Mouse (Mus musculus): ENCODE results near the gene Ptprs. TPM values are rescaled to one million over a fixed set of nuclear protein-coding genes. Genes with fewer than 3 reads are reported as not detected.
A peak's percentile ranks its signal among the peaks of the same experiment; 100 is the strongest.

Ptprs gene
- polyA plus RNA-seq, 1 experiment from 2014 or later = 44.7 TPM

- ATAC-seq (replicated peaks; ENCODE audit: low FRiP score, low read depth) (no peak), DNase-seq (ENCODE audit: low spot score) (no peak)
- no peaks in the 10 kb centered on the region for H3K9me3 ChIP-seq (replicated peaks; ENCODE audit: low read length)
- no peak overlapping the region for H3K27ac ChIP-seq
- no peak overlapping the region for H3K4me3 ChIP-seq (replicated peaks; ENCODE audit: low read depth, low read length)
- H3K27me3 ChIP-seq (ENCODE audit: insufficient read depth, low read length) = no peaks in the 10 kb centered on the region
- TF ChIP-seq CTCF (IDR thresholded peaks at IDR 0.05; ENCODE audit: low read depth) = no peak
- peaks cover 71% of the 10 kb centered on the region for H3K36me3 ChIP-seq (ENCODE audit: insufficient read depth, low read length)
- no peaks in the 10 kb centered on the region for H3K4me1 ChIP-seq (replicated peaks; ENCODE audit: insufficient read depth, low read length)
- WGBS = 84% methylated on average over 6 of the region's 6 CpGs
- H3K4me2 ChIP-seq (ENCODE audit: low read length) = no peak overlapping the region
- no peak overlapping the region for H3K9ac ChIP-seq (ENCODE audit: low read depth, low read length)
These were observed 83.0 kb downstream of the Ptprs start for GRCm38 (mm10) chr17:56393238-56393637.

DNA sequence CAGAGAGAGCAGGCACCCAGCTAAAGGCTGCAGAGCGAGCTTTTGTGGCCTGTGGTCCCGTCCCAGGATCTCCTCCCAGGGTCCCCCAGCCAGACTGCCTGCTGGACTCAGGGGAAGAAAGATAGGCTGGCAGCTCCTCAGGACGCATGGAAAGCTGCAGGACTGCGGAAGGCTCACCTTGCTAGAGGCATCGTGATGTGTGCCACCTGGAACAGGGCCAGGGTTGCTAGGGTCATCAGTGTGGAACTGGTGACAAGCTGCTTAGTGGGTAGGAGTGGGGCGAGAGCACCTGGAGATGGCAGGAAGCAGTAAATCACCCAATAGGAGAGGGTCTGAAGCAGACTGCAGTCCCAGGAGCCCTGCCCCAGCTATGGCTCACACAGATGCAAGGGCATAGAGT is 88.7 kb downstream of the Ptprs start:
- WGBS = 46% methylated on average over 6 of the region's 6 CpGs
- no peaks in the 10 kb centered on the region for H3K27me3 ChIP-seq (ENCODE audit: insufficient read depth, low read length)
- H3K9me3 ChIP-seq (replicated peaks; ENCODE audit: low read length) = no peaks in the 10 kb centered on the region
- DNase-seq (ENCODE audit: low spot score) = no peak
- H3K36me3 ChIP-seq (ENCODE audit: insufficient read depth, low read length) = peaks cover 39% of the 10 kb centered on the region
- H3K4me1 ChIP-seq (replicated peaks; ENCODE audit: insufficient read depth, low read length) = peaks cover 13% of the 10 kb centered on the region; the same call in 1 of the 2 replicates
- no peak for TF ChIP-seq CTCF (IDR thresholded peaks at IDR 0.05; ENCODE audit: low read depth)
- H3K27ac ChIP-seq = no peak overlapping the region
- H3K4me2 ChIP-seq (ENCODE audit: low read length) = no peak overlapping the region
- H3K9ac ChIP-seq (ENCODE audit: low read depth, low read length) = no peak overlapping the region
- no peak overlapping the region for H3K4me3 ChIP-seq (replicated peaks; ENCODE audit: low read depth, low read length)
- no peak for ATAC-seq (replicated peaks; ENCODE audit: low FRiP score, low read depth)

DNA sequence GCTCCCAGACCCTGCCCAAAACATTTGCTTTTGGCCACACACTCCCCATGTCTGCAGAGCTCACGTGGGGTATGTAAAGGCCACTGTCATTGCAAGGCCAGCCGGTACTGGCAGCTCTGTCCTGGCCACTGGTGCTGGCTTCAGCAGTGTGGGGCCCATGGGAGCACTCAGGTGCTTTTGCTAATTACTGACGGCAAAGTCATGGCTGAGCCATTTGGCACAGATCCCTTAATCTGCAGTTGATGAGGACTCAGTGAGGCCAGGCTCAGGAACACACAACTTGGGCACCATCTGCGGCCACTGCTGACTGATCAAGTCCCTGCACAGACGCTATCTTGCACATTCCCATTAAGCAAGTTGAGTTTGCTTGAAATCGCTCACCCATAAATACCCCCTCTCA is 91.4 kb downstream of the Ptprs start:
- DNase-seq (ENCODE audit: low spot score) = no peak
- Histone ChIP-seq H3K4me3 (replicated peaks; ENCODE audit: low read depth, low read length) (no peak overlapping the region), H3K4me1 (replicated peaks; ENCODE audit: insufficient read depth, low read length) (peaks cover 27% of the 10 kb centered on the region), H3K9me3 (replicated peaks; ENCODE audit: low read length) (no peaks in the 10 kb centered on the region), H3K27me3 (ENCODE audit: insufficient read depth, low read length) (no peaks in the 10 kb centered on the region), H3K36me3 (ENCODE audit: insufficient read depth, low read length) (peaks cover 30% of the 10 kb centered on the region), H3K4me2 (ENCODE audit: low read length) (no peak overlapping the region), H3K27ac (peak overlapping the region; percentile 36; the same call in 1 of the 2 replicates), H3K9ac (ENCODE audit: low read depth, low read length) (no peak overlapping the region)
- ATAC-seq (replicated peaks; ENCODE audit: low FRiP score, low read depth) = no peak
- TF ChIP-seq CTCF (IDR thresholded peaks at IDR 0.05; ENCODE audit: low read depth) = no peak
- 45% methylated on average over 6 of the region's 6 CpGs for WGBS

GRCm38 (mm10) chr17:56382997-56383396 is 93.3 kb downstream of the Ptprs start:
- H3K9ac ChIP-seq (ENCODE audit: low read depth, low read length) = no peak overlapping the region
- H3K27ac ChIP-seq = no peak overlapping the region
- H3K4me2 ChIP-seq (ENCODE audit: low read length) = no peak overlapping the region
- H3K9me3 ChIP-seq (replicated peaks; ENCODE audit: low read length) = no peaks in the 10 kb centered on the region
- no peak overlapping the region for H3K4me3 ChIP-seq (replicated peaks; ENCODE audit: low read depth, low read length)
- H3K27me3 ChIP-seq (ENCODE audit: insufficient read depth, low read length) = no peaks in the 10 kb centered on the region
- 51% methylated on average over 8 of the region's 8 CpGs for WGBS
- DNase-seq (ENCODE audit: low spot score) = no peak
- H3K4me1 ChIP-seq (replicated peaks; ENCODE audit: insufficient read depth, low read length) = peaks cover 36% of the 10 kb centered on the region
- peaks cover 17% of the 10 kb centered on the region for H3K36me3 ChIP-seq (ENCODE audit: insufficient read depth, low read length)
- no peak for TF ChIP-seq CTCF (IDR thresholded peaks at IDR 0.05; ENCODE audit: low read depth)
- no peak for ATAC-seq (replicated peaks; ENCODE audit: low FRiP score, low read depth)

DNA sequence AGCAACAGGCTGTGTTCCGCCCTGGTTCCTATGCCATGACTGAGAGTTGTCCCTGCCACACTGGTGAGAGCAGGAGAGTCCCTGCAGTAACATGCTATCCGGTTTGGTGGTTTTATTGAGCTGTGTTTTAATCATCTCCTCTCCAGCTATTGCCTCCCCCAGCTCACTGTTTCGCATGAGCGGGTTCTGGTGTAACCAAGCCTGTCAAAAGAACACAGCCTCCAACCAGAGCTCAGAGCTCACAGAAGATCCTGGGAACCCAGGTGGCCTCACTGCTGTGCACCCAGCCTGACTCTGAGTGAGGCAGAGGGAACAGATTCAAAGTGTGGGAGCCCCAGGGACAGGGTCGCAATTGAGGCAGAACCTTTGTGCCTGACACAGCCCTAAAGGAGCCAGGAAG is 95.1 kb downstream of the Ptprs start:
- DNase-seq (ENCODE audit: low spot score) (peak; percentile 86), ATAC-seq (replicated peaks; ENCODE audit: low FRiP score, low read depth) (peak; percentile 79)
- Histone ChIP-seq H3K27ac (peak overlapping the region; percentile 80), H3K9ac (ENCODE audit: low read depth, low read length) (no peak overlapping the region), H3K4me1 (replicated peaks; ENCODE audit: insufficient read depth, low read length) (peaks cover 36% of the 10 kb centered on the region), H3K27me3 (ENCODE audit: insufficient read depth, low read length) (no peaks in the 10 kb centered on the region), H3K36me3 (ENCODE audit: insufficient read depth, low read length) (peaks cover 26% of the 10 kb centered on the region), H3K4me3 (replicated peaks; ENCODE audit: low read depth, low read length) (no peak overlapping the region), H3K9me3 (replicated peaks; ENCODE audit: low read length) (no peaks in the 10 kb centered on the region), H3K4me2 (ENCODE audit: low read length) (no peak overlapping the region)
- no peak for TF ChIP-seq CTCF (IDR thresholded peaks at IDR 0.05; ENCODE audit: low read depth)
- WGBS = 40% methylated on average over 5 of the region's 5 CpGs

GRCm38 (mm10) chr17:56380286-56380685 is 96.0 kb downstream of the Ptprs start:
- ATAC-seq (replicated peaks; ENCODE audit: low FRiP score, low read depth) = no peak
- Histone ChIP-seq H3K36me3 (ENCODE audit: insufficient read depth, low read length) (peaks cover 31% of the 10 kb centered on the region), H3K4me2 (ENCODE audit: low read length) (no peak overlapping the region), H3K27ac (peak overlapping the region; percentile 77), H3K27me3 (ENCODE audit: insufficient read depth, low read length) (no peaks in the 10 kb centered on the region), H3K4me3 (replicated peaks; ENCODE audit: low read depth, low read length) (no peak overlapping the region), H3K9me3 (replicated peaks; ENCODE audit: low read length) (no peaks in the 10 kb centered on the region), H3K4me1 (replicated peaks; ENCODE audit: insufficient read depth, low read length) (peaks cover 35% of the 10 kb centered on the region), H3K9ac (ENCODE audit: low read depth, low read length) (no peak overlapping the region)
- no peak for TF ChIP-seq CTCF (IDR thresholded peaks at IDR 0.05; ENCODE audit: low read depth)
- DNase-seq (ENCODE audit: low spot score) = no peak
- 46% methylated on average over 6 of the region's 6 CpGs for WGBS

DNA sequence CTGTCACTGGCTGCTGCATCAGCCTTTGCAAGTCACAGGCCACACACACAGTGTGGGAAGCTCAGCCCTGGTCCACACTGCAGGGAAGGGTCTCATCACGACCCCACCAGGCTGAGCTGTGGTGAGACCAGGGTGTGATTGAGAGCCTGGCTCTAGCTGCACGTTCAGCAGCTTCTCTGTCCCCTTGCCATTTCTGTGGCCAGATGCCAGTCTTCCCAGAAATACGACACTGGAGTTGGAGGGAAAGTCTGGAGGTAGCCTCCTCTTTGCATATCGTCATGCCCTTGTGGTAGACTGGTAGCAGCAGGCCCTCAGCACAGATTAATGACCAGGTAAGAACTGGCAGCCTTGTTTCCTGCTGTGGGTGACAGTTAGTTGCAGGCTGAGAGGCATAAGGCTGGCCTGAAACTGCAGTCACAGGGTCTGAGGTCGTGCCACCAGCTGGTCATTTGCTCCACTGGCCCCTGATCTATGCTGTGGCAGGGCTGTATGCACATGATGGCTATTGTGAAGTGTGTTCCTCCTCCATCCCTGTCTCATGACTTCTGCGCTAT is 96.9 kb downstream of the Ptprs start:
- 42% methylated on average over 6 of the region's 6 CpGs for WGBS
- H3K4me1 ChIP-seq (replicated peaks; ENCODE audit: insufficient read depth, low read length) = peaks cover 26% of the 10 kb centered on the region
- ATAC-seq (replicated peaks; ENCODE audit: low FRiP score, low read depth) = no peak

More for the DNA sequence above, 96.9 kb downstream of the Ptprs start:
- Histone ChIP-seq H3K4me3 (replicated peaks; ENCODE audit: low read depth, low read length) (no peak overlapping the region), H3K4me2 (ENCODE audit: low read length) (no peak overlapping the region), H3K27ac (peak overlapping the region; percentile 36; the same call in 1 of the 2 replicates), H3K36me3 (ENCODE audit: insufficient read depth, low read length) (peaks cover 28% of the 10 kb centered on the region), H3K9me3 (replicated peaks; ENCODE audit: low read length) (no peaks in the 10 kb centered on the region), H3K27me3 (ENCODE audit: insufficient read depth, low read length) (no peaks in the 10 kb centered on the region), H3K9ac (ENCODE audit: low read depth, low read length) (no peak overlapping the region)
- DNase-seq (ENCODE audit: low spot score) = peak; percentile 35
- TF ChIP-seq CTCF (IDR thresholded peaks at IDR 0.05; ENCODE audit: low read depth) = no peak
